Mouse (Mus musculus) c-Kit-positive CD71-positive TER-119-positive erythroid progenitor cells, embryonic 14.5 days (primary cell): ENCODE results near the gene Xpa.

Experiments
- DNase-seq: peaks from one replicate; pipeline ENCODE4 v3.0.0-alpha.2; 2013; ENCODE audit warnings: low spot score

Gene Xpa

GRCm38 (mm10) chr4:46146881-46147280 is 49.2 kb downstream of the Xpa start:
- DNase-seq = no peak

GRCm38 (mm10) chr4:46144323-46144722 is 51.8 kb downstream of the Xpa start:
- peak; percentile 42 for DNase-seq

GRCm38 (mm10) chr4:46138287-46139222 is 57.6 kb downstream of the Xpa start, which contains the start of the genes Ncbp1 and Tstd2:
Ncbp1 (plus strand) TSS chr4:46138613.
Tstd2 (minus strand) TSS chr4:46138694.
- peak; percentile 91 for DNase-seq

DNA sequence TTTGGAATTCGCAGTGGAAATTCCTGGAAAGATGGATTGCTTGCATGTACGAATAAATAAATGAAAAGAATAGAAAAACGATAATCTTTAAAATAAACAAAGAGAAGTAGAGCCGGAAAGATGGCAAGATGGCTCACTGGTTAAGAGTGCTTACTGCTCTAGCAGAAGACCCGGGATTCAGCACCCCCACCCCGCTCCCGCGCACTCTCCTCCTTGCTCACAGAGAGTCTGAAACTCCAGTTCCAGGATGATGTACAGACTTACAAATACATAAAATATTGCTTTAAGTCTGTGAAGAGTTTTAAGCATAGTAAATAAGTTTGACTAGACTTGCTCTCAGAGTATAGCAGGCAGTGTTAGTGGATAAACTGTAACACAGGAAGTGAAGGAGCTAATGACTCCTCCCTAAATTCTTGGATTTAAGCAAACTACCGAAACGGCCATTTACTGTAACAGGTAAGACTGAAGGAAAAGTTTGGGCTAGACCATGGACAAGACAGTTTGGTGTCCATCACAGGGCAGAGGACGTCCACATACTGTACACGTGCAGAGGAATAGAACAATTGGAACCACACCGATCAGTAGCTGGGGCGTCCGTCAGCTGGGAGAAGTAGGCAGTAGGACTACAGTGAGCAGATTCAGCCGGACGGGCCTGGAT is 58.4 kb downstream of the Xpa start:
- no peak for DNase-seq

DNA sequence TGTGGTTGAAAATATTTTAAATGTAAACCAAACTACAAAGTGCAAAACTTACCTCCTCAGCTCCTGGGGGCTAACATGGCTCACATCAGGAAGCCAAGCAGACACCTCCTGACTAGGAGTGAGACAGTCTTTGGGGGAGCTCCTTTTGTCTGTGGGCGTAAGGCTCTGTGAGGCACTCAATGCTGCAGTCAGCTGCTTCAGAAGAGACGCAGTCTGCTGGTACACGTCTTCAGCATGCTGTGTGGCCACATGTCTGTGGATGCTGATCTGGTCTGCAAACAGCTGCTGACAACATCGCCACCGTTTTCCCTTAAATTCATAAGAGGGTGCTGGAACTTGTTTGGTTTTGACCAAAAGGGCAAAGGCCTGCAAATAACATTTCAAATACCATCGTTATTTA is 64.3 kb downstream of the Xpa start:
- DNase-seq = no peak

GRCm38 (mm10) chr4:46130221-46130620 is 65.9 kb downstream of the Xpa start:
- DNase-seq = peak; percentile 59

- no peak for DNase-seq
Measured at GRCm38 (mm10) chr4:46129311-46130004, 66.7 kb downstream of the Xpa start.

DNA sequence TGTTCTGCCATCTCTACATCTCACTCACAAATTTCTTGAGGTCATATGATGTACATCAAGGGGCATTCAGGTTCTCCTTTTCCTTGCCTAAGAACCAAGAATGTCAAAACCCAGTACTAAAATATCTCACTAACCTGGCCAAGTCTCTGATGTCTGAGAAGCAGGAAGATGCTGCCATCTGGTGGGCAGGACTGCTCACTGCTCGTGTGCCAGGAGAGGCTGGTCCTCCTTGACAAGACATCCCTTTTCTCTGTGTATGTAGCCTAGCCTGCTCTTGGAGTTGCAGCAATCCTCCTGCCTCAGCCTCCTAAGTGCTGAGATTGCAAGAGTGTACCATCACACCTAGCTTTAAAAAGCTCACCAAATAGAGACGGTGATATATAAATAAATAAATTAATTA is 69.6 kb downstream of the Xpa start:
- DNase-seq = peak; percentile 68

DNA sequence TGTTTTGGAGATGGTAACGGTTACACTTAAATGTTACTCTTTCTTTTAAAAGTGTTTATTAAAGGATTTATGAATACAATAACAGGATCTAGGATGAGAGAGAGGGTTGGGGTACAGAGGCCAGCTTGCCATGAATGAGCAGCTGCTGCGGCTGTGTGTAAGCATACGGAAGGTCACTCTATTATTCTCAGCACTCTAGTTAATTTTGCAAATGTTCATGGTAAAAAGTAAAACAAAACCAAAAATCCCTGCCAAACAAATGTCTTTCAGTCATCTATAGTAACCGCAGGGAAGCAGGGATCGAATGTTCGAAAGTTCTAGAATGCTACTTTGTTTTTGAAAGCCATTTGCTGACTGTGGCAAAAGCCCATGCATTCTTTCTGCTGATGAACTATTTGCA is 72.8 kb downstream of the Xpa start:
- no peak for DNase-seq

DNA sequence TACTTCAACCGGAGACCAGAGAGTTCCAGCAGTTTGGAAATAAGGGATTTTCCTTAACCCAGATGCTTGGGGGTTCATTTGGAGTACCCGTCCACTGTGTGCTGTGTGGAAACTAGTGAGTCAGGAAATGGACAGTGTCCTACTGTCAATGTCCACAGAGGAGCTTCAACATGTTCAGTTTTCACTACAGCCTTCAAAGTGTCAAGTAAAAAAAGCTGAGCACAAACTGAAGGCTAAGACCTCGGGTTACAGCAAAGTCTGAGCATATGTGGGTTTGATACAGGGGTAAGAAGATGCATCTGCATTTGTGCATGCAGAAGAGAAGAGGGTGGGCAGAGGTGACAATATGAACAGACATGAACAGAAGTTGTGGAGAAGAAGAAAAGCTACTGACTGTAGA is 75.3 kb downstream of the Xpa start:
- no peak for DNase-seq

DNA sequence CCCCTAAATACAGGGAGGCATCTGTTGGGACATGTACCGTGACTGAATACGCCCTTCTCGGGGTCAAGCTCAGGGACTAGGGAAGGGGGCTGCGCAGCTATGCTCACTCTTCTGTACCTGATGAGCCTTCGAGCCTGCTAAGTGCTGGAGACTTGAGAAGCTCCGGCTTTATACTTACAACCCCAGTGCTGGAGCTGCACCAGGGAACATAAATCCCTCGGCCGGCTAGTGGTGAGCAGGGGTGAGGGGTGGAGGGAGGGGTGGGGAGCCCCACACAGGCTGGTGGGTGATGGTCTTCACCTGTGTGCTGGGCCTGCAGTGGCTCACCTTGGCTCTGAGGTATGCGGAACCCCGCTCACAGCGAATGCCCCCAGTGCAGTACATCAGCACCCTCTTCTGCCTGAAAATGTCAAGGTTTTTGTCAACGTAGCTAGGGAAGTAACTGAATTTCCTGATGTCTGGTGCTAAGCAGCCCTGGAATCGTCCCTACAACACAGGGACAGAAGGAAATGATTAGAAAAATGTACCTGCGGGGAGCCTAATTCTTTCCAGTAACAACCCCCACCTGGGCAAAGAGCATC is 76.5 kb downstream of the Xpa start:
- DNase-seq = no peak

DNA sequence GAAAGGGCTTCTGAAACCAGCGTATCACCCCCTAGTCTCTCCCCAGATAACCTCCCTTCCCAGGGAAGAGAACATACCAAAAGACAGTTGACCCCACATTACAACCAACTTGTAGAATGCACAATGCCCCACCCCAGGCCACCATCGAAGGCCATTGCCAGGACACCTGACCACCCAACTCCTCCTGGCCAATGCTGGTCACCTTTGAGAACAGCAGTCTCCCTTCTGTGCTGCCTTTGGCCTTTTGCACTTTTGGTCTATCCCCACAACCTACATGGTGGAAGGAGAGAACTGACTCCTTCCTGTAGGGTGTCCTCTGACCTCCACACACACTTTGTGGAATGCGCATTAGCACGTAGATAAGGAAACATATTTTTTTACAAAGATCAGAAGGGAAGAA is 78.6 kb downstream of the Xpa start:
- no peak for DNase-seq

- no peak for DNase-seq
Measured at GRCm38 (mm10) chr4:46116544-46117175, 79.5 kb downstream of the Xpa start.

DNA sequence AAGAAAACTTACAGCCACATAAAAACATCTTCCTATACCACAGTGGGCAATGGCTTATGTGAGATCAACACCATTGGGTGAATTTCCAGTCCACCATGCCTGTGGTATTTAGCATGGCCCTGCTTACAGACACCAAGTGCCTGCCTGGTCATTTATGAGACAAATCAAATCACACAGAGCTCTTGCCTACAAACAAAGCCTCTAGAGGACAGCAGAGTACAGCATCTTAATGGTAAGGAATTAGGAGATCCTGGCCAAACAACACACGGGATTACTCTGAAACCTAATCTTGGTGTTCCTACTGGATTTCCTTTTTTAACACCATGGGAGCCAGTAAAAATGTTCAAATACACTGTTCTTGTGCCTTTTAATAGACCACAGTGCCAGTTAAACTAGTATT is 80.8 kb downstream of the Xpa start:
- no peak for DNase-seq

GRCm38 (mm10) chr4:46111361-46111760 is 84.8 kb downstream of the Xpa start:
- no peak for DNase-seq

DNA sequence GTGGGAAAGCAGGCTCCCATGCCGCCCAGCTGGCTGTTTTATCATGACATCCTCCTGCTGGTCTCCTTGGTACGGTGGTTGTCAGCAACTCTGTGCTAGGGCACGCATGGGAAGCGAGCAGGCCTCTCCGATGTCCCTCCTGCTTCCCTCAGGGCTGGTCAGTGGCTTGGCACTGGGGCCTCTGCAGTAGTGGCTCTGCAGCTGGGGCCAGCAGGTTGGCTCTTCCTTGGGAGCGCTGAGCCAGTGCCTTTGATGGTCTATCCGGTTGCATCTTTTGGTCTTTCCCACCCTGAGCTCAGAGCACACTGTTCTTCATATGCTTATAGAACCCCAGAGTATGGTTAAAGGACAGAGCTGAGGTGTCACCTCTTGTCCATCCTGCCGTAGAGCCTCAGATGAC is 86.0 kb downstream of the Xpa start:
- DNase-seq = no peak
